Mouse (Mus musculus) gastrocnemius, postnatal 4 days (tissue): ENCODE results near the gene Lrba. TPM values are rescaled to one million over a fixed set of nuclear protein-coding genes. Genes with fewer than 3 reads are reported as not detected.

Experiments used
- DNase-seq, 2 experiments: peaks; one replicate each; pipeline ENCODE4 v3.0.0; 2021 to 2022; ENCODE audit warnings: low spot score in 2 of 2, mixed read lengths in 2 of 2
- total RNA-seq, 2 experiments: library from RNA; stranded (reverse); gene quantifications; 2 replicates each; pipeline ENCODE4 v1.2.3; 2021

Lrba gene
- total RNA-seq, 2 experiments from 2014 or later: 28.7 to 29.7 TPM

GRCm38 (mm10) chr3:86253071-86253470 lies 28.6 kb downstream of the Lrba start:
- DNase-seq: no peak

- DNase-seq: no peak
Measured at GRCm38 (mm10) chr3:86253791-86254190, 29.3 kb downstream of the Lrba start.

GRCm38 (mm10) chr3:86268074-86268702 lies 43.7 kb downstream of the Lrba start:
- DNase-seq: no peak

- no peak for DNase-seq
Measured at GRCm38 (mm10) chr3:86275651-86276050, 51.2 kb downstream of the Lrba start.

- no peak for DNase-seq
Measured at GRCm38 (mm10) chr3:86291326-86291725, 66.8 kb downstream of the Lrba start.

GRCm38 (mm10) chr3:86294866-86295265 lies 70.4 kb downstream of the Lrba start:
- DNase-seq: no peak

- DNase-seq: no peak
Measured at GRCm38 (mm10) chr3:86296214-86296613, 71.7 kb downstream of the Lrba start.

GRCm38 (mm10) chr3:86308833-86309232 lies 84.4 kb downstream of the Lrba start:
- DNase-seq: no peak

- DNase-seq: no peak
Measured at GRCm38 (mm10) chr3:86310216-86310615, 85.7 kb downstream of the Lrba start.

GRCm38 (mm10) chr3:86311406-86311805 lies 86.9 kb downstream of the Lrba start:
- no peak for DNase-seq

GRCm38 (mm10) chr3:86317636-86318035 lies 93.2 kb downstream of the Lrba start:
- DNase-seq: no peak

- no peak for DNase-seq
Measured at GRCm38 (mm10) chr3:86328531-86328930, 104.1 kb downstream of the Lrba start.

- no peak for DNase-seq
Measured at GRCm38 (mm10) chr3:86343261-86343660, 118.8 kb downstream of the Lrba start.

- no peak for DNase-seq
Measured at GRCm38 (mm10) chr3:86362486-86362885, 138.0 kb downstream of the Lrba start.

- no peak for DNase-seq
Measured at GRCm38 (mm10) chr3:86371466-86371865, 147.0 kb downstream of the Lrba start.

- no peak for DNase-seq
Measured at GRCm38 (mm10) chr3:86375276-86375675, 150.8 kb downstream of the Lrba start.

- DNase-seq: no peak
Measured at GRCm38 (mm10) chr3:86382557-86382956, 158.1 kb downstream of the Lrba start.

- DNase-seq: no peak
Measured at GRCm38 (mm10) chr3:86385047-86385446, 160.6 kb downstream of the Lrba start.

GRCm38 (mm10) chr3:86386246-86386645 lies 161.8 kb downstream of the Lrba start:
- no peak for DNase-seq

GRCm38 (mm10) chr3:86423828-86424227 lies 199.3 kb downstream of the Lrba start:
- DNase-seq: no peak

GRCm38 (mm10) chr3:86426733-86427132 lies 202.3 kb downstream of the Lrba start:
- no peak for DNase-seq

GRCm38 (mm10) chr3:86443497-86443896 lies 219.0 kb downstream of the Lrba start:
- DNase-seq: no peak

- no peak for DNase-seq
Measured at GRCm38 (mm10) chr3:86451211-86451610, 226.7 kb downstream of the Lrba start.

- DNase-seq: no peak
Measured at GRCm38 (mm10) chr3:86461582-86461981, 237.1 kb downstream of the Lrba start.
